Mouse (Mus musculus): ENCODE measurements around the gene Cmtm6. TPM values are rescaled to one million over a fixed set of nuclear protein-coding genes. Genes with fewer than 3 reads are reported as not detected.

The Cmtm6 gene
- 164 TPM for polyA plus RNA-seq (2017; shearing (Covaris generic))

DNA sequence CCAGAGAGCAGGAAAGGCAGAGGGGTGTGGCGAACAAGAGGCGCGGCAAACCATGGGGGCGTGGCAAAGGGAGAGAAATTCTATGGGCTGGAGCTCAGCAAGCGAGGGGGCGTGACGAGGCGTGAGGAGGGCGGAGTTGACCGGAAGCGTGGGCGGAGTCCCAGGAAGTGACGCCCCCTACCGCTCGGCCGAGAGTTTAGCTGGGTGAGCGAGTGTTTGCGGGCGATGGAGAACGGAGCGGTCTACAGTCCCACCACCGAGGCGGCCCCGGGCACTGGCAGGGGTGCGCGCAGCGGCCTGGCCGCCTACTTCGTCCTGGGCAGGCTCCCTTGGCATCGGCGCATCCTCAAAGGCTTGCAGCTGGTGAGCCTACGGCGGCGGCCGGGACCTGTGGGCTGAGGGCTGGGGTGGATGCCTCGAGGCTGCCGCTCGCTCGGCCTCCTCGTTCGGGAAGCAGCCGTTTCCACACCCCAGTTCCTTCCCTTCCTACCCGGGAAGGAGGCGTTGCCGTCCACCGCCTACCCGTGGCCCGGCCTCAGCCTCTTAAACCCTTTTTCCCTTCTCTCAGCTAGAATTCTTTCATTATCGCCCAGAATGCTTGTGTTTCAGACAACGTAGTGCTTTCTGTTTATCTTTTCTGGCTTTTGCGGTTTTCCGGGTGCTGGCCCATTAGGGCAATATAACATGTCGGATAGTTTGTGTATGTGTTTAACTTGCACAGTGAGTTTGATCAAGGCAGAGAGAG, at the start of gene Cmtm6:
Gene Cmtm6, plus strand, starts transcription at position 106 of the 745 bp plus-strand sequence.

DNA sequence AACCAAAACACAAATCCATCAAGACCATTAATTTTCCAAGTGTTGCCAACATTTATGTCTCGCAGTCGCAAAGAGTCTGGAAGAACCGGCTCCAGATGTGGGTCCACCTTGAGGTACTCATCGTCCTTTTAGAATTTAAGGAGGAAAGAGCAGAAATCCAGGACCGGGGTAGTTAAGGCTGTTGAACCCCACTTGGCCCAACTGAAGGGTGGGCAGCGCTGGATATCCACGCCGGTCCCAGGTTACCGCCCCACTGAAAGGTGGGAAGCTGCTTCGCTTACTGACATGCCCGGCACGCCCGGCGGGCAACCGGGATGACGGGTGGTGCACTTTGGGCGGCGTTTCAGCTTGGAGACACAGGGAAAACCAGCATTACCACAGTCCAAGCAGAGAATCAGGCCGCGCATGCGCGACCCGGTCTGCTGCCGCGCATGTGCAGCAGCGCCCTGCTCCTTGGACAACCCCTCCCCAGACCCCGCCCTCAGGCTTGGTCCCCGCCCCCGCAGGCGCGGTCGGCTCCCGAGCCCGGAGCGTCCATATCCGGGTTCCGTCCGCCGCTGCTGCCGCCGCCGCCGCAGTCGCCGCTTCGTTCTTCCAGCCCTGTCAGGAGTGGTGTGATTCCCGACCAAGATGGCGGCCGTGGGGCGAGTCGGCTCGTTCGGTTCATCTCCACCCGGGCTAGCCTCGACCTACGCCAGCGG, 42.5 kb upstream of the Cmtm6 start, which contains the start of gene Dync1li1:
Gene Dync1li1, plus strand, starts transcription at position 539 of the 701 bp plus-strand sequence.

DNA sequence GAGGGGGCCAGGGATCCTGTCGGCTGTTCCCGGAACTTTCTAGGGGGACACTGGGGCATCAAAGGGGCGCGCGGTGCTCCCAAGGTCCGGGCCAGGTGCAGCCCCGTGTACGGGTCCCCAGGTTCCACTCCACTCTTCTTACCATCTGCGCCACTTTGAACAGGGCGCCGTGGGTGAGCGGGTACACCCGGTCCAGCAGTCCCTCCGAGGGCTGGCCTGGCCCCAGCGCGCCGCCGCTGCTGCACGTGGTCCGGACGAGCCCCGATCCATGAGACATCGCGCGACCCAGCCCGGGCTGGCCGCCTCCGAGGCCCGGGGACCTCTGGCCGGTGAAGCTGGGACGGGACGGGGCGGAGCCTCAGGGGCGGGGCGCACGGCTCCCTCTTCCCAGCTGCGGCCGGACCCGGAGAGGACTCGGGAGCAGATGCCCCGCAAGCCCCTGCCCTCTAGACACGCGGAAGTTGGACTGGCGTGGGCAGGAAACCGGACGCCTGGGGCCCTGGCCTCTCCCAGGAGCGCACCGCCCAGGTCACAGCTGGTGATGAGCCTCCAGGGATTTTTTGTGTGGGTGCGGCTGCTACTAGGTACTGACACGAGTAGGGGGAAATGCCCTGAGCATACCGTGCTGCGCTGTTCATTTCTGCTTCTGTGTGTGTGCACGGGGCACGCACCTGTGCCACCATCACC, 50.8 kb downstream of the Cmtm6 start, which contains the start of gene Cmtm7:
Gene Cmtm7, minus strand, starts transcription at position 331 of the 687 bp plus-strand sequence.

Other genes starting within 250 kb of the Cmtm6 start
- gene Ccr4, start 226.2 kb upstream of the Cmtm6 start, polyA plus RNA-seq (2017; shearing (Covaris generic)), result 1.5 TPM
- gene C130032M10Rik, start 215.4 kb upstream of the Cmtm6 start, polyA plus RNA-seq (2017; shearing (Covaris generic)), result not detected
- 0.05 TPM for gene Trim71, start 166.7 kb upstream of the Cmtm6 start, polyA plus RNA-seq (2017; shearing (Covaris generic))
- gene Cnot10, start 90.9 kb upstream of the Cmtm6 start, polyA plus RNA-seq (2017; shearing (Covaris generic)), result 53.1 TPM
- 62.5 TPM for gene Dync1li1, start 42.3 kb upstream of the Cmtm6 start, polyA plus RNA-seq (2017; shearing (Covaris generic))
- gene Cmtm7, start 50.7 kb downstream of the Cmtm6 start, polyA plus RNA-seq (2017; shearing (Covaris generic)), result 68.1 TPM
- not detected for gene Cmtm8, start 113.0 kb downstream of the Cmtm6 start, polyA plus RNA-seq (2017; shearing (Covaris generic))
- 20.8 TPM for gene Gpd1l, start 202.9 kb downstream of the Cmtm6 start, polyA plus RNA-seq (2017; shearing (Covaris generic))
- not detected for gene Osbpl10, start 247.5 kb downstream of the Cmtm6 start, polyA plus RNA-seq (2017; shearing (Covaris generic))